Mouse (Mus musculus) midbrain, embryonic 12.5 days (tissue): ENCODE measurements at regions not wholly inside any gene's neighbourhood (a gene's known extent, or its start where the extent isn't known, plus 50 kb on each side); places are given as distances from the start of the nearest gene placed in this dataset.

ENCODE experiments used
- ATAC-seq: fragments of 200-750 bp; cut with Nextera tagmentation; 2 replicates; pipeline ENCODE4 v1.8.0; 2017; ENCODE audit warnings: low read depth, moderate TSS enrichment, moderate library complexity; ENCODE audit not compliant: low FRiP score
- H3K27ac ChIP-seq: fragments of 300-500 bp; sonication (generic); replicated peaks from 2 replicates; pipeline ENCODE4 v1.5.1; 2016; ENCODE audit warnings: mild to moderate bottlenecking
- H3K27me3 ChIP-seq: fragments of 300-500 bp; sonication (generic); 2 replicates; pipeline ENCODE4 v1.6.1; 2016; ENCODE audit warnings: mild to moderate bottlenecking
- H3K36me3 ChIP-seq: fragments of 300-500 bp; sonication (generic); 2 replicates; pipeline ENCODE4 v1.6.1; 2016
- H3K4me1 ChIP-seq: fragments of 300-500 bp; sonication (generic); 2 replicates; pipeline ENCODE4 v1.6.1; 2016
- H3K4me2 ChIP-seq: fragments of 300-500 bp; sonication (generic); replicated peaks from 2 replicates; pipeline ENCODE4 v1.6.1; 2016; ENCODE audit warnings: mild to moderate bottlenecking, moderate library complexity
- H3K4me3 ChIP-seq: fragments of 300-500 bp; sonication (generic); 2 replicates; pipeline ENCODE4 v1.5.1; 2016; ENCODE audit warnings: mild to moderate bottlenecking
- H3K9ac ChIP-seq: fragments of 300-500 bp; sonication (generic); replicated peaks from 2 replicates; pipeline ENCODE4 v1.6.1; 2016; ENCODE audit warnings: mild to moderate bottlenecking, moderate library complexity
- H3K9me3 ChIP-seq: fragments of 300-500 bp; sonication (generic); 2 replicates; pipeline ENCODE4 v1.6.1; 2016; ENCODE audit warnings: mild to moderate bottlenecking
- WGBS: fragments of 180-500 bp; shearing (Covaris S2); methylation state at CpG from one replicate; pipeline ENCODE4 v1.1.7; 2016; 5-methylcytosine and 5-hydroxymethylcytosine counted together

GRCm38 (mm10) chr19:50087277-50087676 lies 591.2 kb downstream of the Sorcs1 start:
- H3K9ac ChIP-seq = no peak overlapping the region
- no peaks in the 10 kb centered on the region for H3K36me3 ChIP-seq
- peaks cover 3% of the 10 kb centered on the region; the same call in 1 of the 2 replicates for H3K4me1 ChIP-seq
- no peak for ATAC-seq
- no peak overlapping the region for H3K27ac ChIP-seq
- peaks cover 8% of the 10 kb centered on the region; the same call in 1 of the 2 replicates for H3K27me3 ChIP-seq
- H3K4me2 ChIP-seq = peak overlapping the region; percentile 24; the same call in 1 of the 2 replicates
- H3K9me3 ChIP-seq = no peaks in the 10 kb centered on the region
- 15% methylated on average over 6 of the region's 6 CpGs for WGBS
- no peak overlapping the region for H3K4me3 ChIP-seq

GRCm38 (mm10) chr19:50077427-50078040 lies 600.9 kb downstream of the Sorcs1 start:
- H3K4me2 ChIP-seq = no peak overlapping the region
- 88% methylated on average over 6 of the region's 6 CpGs for WGBS
- no peaks in the 10 kb centered on the region for H3K9me3 ChIP-seq
- H3K27me3 ChIP-seq = no peaks in the 10 kb centered on the region
- no peaks in the 10 kb centered on the region for H3K36me3 ChIP-seq
- H3K9ac ChIP-seq = no peak overlapping the region
- ATAC-seq = no peak
- H3K27ac ChIP-seq = no peak overlapping the region
- no peak overlapping the region for H3K4me3 ChIP-seq
- H3K4me1 ChIP-seq = no peaks in the 10 kb centered on the region

GRCm38 (mm10) chr19:50060448-50060847 lies 618.0 kb downstream of the Sorcs1 start:
- Histone ChIP-seq H3K9ac (no peak overlapping the region), H3K27me3 (no peaks in the 10 kb centered on the region), H3K36me3 (no peaks in the 10 kb centered on the region), H3K4me1 (no peaks in the 10 kb centered on the region), H3K4me2 (no peak overlapping the region), H3K4me3 (no peak overlapping the region), H3K9me3 (no peaks in the 10 kb centered on the region), H3K27ac (no peak overlapping the region)
- WGBS = 77% methylated on average over 6 of the region's 6 CpGs
- ATAC-seq = no peak

- 83% methylated on average over 2 of the region's 2 CpGs for WGBS
- H3K4me2 ChIP-seq = no peak overlapping the region
- no peak overlapping the region for H3K4me3 ChIP-seq
- no peak for ATAC-seq
- H3K27ac ChIP-seq = no peak overlapping the region
- no peaks in the 10 kb centered on the region for H3K36me3 ChIP-seq
- H3K27me3 ChIP-seq = no peaks in the 10 kb centered on the region
- no peaks in the 10 kb centered on the region for H3K9me3 ChIP-seq
- H3K9ac ChIP-seq = no peak overlapping the region
- no peaks in the 10 kb centered on the region for H3K4me1 ChIP-seq
Measured at GRCm38 (mm10) chr19:50052910-50053309, 625.5 kb downstream of the Sorcs1 start.

GRCm38 (mm10) chr19:50045761-50046160 lies 632.7 kb downstream of the Sorcs1 start:
- Histone ChIP-seq H3K4me3 (no peak overlapping the region), H3K27me3 (no peaks in the 10 kb centered on the region), H3K4me1 (no peaks in the 10 kb centered on the region), H3K27ac (no peak overlapping the region), H3K4me2 (no peak overlapping the region), H3K9me3 (no peaks in the 10 kb centered on the region), H3K9ac (no peak overlapping the region), H3K36me3 (no peaks in the 10 kb centered on the region)
- whole genome bisulfite sequencing = 94% methylated on average over 3 of the region's 3 CpGs
- ATAC-seq = no peak

- whole genome bisulfite sequencing = 34% methylated on average over 2 of the region's 2 CpGs
- Histone ChIP-seq H3K27me3 (no peaks in the 10 kb centered on the region), H3K27ac (no peak overlapping the region), H3K9ac (no peak overlapping the region), H3K36me3 (no peaks in the 10 kb centered on the region), H3K9me3 (no peaks in the 10 kb centered on the region), H3K4me1 (no peaks in the 10 kb centered on the region), H3K4me2 (no peak overlapping the region), H3K4me3 (no peak overlapping the region)
- no peak for ATAC-seq
Measured at GRCm38 (mm10) chr19:50013659-50014058, 664.8 kb downstream of the Sorcs1 start.

- Histone ChIP-seq H3K27me3 (no peaks in the 10 kb centered on the region), H3K9ac (no peak overlapping the region), H3K4me3 (no peak overlapping the region), H3K27ac (no peak overlapping the region), H3K4me1 (no peaks in the 10 kb centered on the region), H3K4me2 (peak overlapping the region; percentile 8; the same call in 1 of the 2 replicates), H3K36me3 (no peaks in the 10 kb centered on the region), H3K9me3 (no peaks in the 10 kb centered on the region)
- 0 out of 2 replicates have a peak, but pooled peaks have one; percentile 62 for ATAC-seq
- WGBS = 35% methylated on average over 7 of the region's 7 CpGs
Measured at GRCm38 (mm10) chr19:50005248-50005647, 673.2 kb downstream of the Sorcs1 start.

GRCm38 (mm10) chr19:49985826-49986225 lies 692.6 kb downstream of the Sorcs1 start:
- Histone ChIP-seq H3K27me3 (no peaks in the 10 kb centered on the region), H3K9ac (no peak overlapping the region), H3K27ac (no peak overlapping the region), H3K4me3 (no peak overlapping the region), H3K4me2 (no peak overlapping the region), H3K4me1 (no peaks in the 10 kb centered on the region), H3K9me3 (no peaks in the 10 kb centered on the region), H3K36me3 (no peaks in the 10 kb centered on the region)
- ATAC-seq = no peak
- 77% methylated on average over 2 of the region's 2 CpGs for WGBS

- H3K27me3 ChIP-seq = no peaks in the 10 kb centered on the region
- 79% methylated on average over 6 of the region's 6 CpGs for WGBS
- no peaks in the 10 kb centered on the region for H3K36me3 ChIP-seq
- H3K27ac ChIP-seq = no peak overlapping the region
- H3K9me3 ChIP-seq = no peaks in the 10 kb centered on the region
- no peak overlapping the region for H3K4me3 ChIP-seq
- no peak overlapping the region for H3K4me2 ChIP-seq
- no peak overlapping the region for H3K9ac ChIP-seq
- H3K4me1 ChIP-seq = no peaks in the 10 kb centered on the region
- ATAC-seq = no peak
Measured at GRCm38 (mm10) chr19:49966284-49966841, 712.1 kb downstream of the Sorcs1 start.

- WGBS = 65% methylated on average over 5 of the region's 5 CpGs
- H3K4me1 ChIP-seq = no peaks in the 10 kb centered on the region
- H3K4me2 ChIP-seq = no peak overlapping the region
- H3K27me3 ChIP-seq = no peaks in the 10 kb centered on the region
- H3K36me3 ChIP-seq = no peaks in the 10 kb centered on the region
- no peak overlapping the region for H3K4me3 ChIP-seq
- no peak for ATAC-seq
- H3K9me3 ChIP-seq = no peaks in the 10 kb centered on the region
- no peak overlapping the region for H3K9ac ChIP-seq
- no peak overlapping the region for H3K27ac ChIP-seq
Measured at GRCm38 (mm10) chr19:49964679-49965078, 713.8 kb downstream of the Sorcs1 start.

- Histone ChIP-seq H3K4me3 (no peak overlapping the region), H3K4me2 (no peak overlapping the region), H3K27me3 (no peaks in the 10 kb centered on the region), H3K36me3 (no peaks in the 10 kb centered on the region), H3K9ac (no peak overlapping the region), H3K9me3 (no peaks in the 10 kb centered on the region), H3K4me1 (no peaks in the 10 kb centered on the region), H3K27ac (no peak overlapping the region)
- ATAC-seq = no peak
- 73% methylated on average over 5 of the region's 5 CpGs for WGBS
Measured at GRCm38 (mm10) chr19:49958517-49958916, 719.9 kb downstream of the Sorcs1 start.

GRCm38 (mm10) chr19:49931202-49931601 lies 747.2 kb downstream of the Sorcs1 start:
- no peak overlapping the region for H3K9ac ChIP-seq
- ATAC-seq = no peak
- no peaks in the 10 kb centered on the region for H3K36me3 ChIP-seq
- H3K9me3 ChIP-seq = no peaks in the 10 kb centered on the region
- 52% methylated on average over 3 of the region's 3 CpGs for WGBS
- H3K4me3 ChIP-seq = no peak overlapping the region
- H3K27me3 ChIP-seq = no peaks in the 10 kb centered on the region
- H3K4me1 ChIP-seq = no peaks in the 10 kb centered on the region
- no peak overlapping the region for H3K27ac ChIP-seq
- H3K4me2 ChIP-seq = no peak overlapping the region

- Histone ChIP-seq H3K4me2 (no peak overlapping the region), H3K9me3 (no peaks in the 10 kb centered on the region), H3K9ac (no peak overlapping the region), H3K4me1 (no peaks in the 10 kb centered on the region), H3K36me3 (no peaks in the 10 kb centered on the region), H3K4me3 (no peak overlapping the region), H3K27ac (no peak overlapping the region), H3K27me3 (no peaks in the 10 kb centered on the region)
- WGBS = 72% methylated on average over 3 of the region's 3 CpGs
- ATAC-seq = no peak
Measured at GRCm38 (mm10) chr19:49911738-49912137, 766.7 kb downstream of the Sorcs1 start.
